Mouse (Mus musculus) layer of hippocampus, adult 8-10 months (tissue): Measurements from ENCODE around the gene Atp6v1a. TPM values are rescaled to one million over a fixed set of nuclear protein-coding genes. Genes with fewer than 3 reads are reported as not detected.
A peak's percentile ranks its signal among the peaks of the same experiment; 100 is the strongest.

ENCODE experiments used
- DNase-seq, 2 experiments: peaks; one replicate each; pipeline ENCODE4 v3.0.0; 2022; ENCODE audit warnings: low spot score in 2 of 2
- total RNA-seq, 4 experiments: library from RNA; stranded (reverse); gene quantifications; 2 replicates each; pipeline ENCODE4 v1.2.4; 2022

Atp6v1a gene
- total RNA-seq, 4 experiments from 2014 or later = 529 to 603 (median 565) TPM

DNA sequence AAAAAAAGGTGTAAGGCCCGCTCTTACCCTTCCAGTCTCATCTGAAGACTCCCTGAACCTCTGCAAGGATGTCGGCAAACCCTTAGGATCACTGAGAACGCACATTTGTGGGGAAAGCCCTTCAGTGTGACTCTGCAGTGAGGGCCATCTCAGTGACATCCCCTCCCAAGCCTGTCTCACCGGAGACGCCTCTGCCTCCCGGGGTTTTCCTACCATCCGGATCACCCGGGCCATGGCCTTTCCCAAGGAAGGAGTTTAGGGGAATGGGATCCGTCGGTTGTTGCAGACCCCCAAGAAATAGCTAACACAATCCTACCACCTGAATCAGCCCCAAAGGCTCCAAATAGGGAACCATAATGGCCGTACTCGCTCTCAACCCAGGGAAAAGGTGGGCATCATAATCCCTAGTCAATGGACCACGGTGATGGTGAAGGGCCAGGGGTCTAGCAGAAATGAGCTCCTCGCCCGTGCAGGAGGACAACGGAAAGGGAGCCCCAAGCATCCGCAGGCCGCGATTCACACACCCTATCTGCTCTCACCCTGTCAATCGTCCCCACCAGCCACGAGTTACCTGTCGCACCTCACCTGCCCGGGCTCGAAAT lies 1.0 kb downstream of the Atp6v1a start:
- DNase-seq = no peak

DNA sequence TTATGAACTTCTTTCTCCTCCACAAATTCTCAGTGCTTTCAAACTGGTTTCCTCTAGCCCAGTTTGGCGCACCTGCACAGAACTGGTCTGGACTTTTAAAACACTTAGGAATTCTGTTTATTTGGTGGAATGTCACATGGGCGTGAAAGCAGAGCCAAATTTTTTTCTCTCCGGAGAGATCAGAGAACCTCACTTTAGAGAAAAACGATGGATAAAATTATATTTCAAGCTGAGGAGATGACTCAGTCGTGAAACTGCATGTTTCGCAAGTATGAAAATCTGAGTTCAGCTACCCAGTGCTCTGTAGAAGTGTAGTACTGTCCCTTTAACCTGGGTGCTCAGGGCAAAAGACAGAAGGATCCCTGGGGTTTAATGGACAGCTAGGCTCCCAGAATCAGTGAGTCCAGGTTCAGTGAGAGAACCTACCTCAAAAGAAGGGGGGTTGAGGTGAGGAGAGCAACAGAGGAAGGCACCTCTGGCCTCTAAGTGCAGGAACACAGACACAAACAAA lies 2.9 kb downstream of the Atp6v1a start:
- no peak for DNase-seq

DNA sequence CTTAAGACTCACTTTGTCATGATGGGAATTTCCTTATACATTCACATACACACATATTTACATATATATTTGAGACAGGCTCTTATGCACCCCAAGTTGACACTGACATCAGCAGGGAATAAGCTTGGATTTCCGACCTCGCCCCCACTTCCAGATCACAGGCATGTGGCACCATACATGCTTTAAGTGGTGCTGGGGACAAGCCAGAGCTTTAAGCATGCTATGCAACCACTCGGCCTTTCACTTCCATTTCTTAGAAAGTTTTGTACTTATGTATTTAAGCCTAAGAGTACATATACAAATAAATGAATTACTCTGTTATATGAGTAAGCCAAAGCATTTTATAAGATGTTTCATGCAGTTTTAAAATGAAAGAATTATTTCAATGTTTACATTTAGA lies 6.3 kb downstream of the Atp6v1a start:
- no peak for DNase-seq

DNA sequence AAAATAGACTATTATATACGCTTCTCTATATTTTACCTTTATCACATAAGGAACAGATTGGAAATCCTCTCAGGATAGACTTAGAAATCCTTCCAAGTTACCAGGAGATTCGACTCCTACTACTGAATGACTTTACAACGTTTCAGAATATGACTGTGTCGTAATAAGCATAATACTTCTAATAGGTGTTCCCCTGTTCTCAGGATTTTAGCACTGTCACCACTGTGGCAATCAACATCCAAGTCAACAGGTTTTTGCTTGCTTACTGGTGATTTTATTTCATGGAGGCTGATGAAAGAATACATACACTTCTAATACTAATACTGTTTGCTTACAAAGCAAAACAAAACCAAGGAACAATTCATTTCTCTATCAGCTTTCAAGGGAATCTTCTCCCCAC lies 7.2 kb downstream of the Atp6v1a start:
- no peak for DNase-seq

- no peak for DNase-seq
Observed at GRCm38 (mm10) chr16:44126437-44126836, 13.1 kb downstream of the Atp6v1a start.

GRCm38 (mm10) chr16:44125436-44125835 lies 14.1 kb downstream of the Atp6v1a start:
- DNase-seq = no peak

GRCm38 (mm10) chr16:44124713-44125112 lies 14.8 kb downstream of the Atp6v1a start:
- DNase-seq = no peak

DNA sequence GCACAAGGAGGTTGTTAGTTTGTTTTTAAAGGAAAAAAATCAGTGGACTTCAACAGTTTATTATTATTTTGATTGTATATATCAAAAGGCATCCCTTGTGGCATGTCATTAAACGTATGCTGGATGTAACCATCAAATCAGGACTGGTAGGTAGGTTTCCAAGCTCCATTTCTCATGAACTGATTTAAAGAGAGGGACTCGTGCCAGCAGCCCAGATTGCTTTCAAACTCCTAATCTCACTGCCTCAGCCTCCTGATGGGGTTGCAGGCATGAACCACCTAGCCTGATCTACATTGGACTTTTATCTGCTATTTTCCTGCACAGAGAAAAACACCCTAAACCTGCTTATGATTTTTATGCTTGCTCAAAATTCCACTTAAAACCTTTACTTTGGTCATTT lies 15.7 kb downstream of the Atp6v1a start:
- DNase-seq = peak in 1 of 2 experiments; percentile 43

DNA sequence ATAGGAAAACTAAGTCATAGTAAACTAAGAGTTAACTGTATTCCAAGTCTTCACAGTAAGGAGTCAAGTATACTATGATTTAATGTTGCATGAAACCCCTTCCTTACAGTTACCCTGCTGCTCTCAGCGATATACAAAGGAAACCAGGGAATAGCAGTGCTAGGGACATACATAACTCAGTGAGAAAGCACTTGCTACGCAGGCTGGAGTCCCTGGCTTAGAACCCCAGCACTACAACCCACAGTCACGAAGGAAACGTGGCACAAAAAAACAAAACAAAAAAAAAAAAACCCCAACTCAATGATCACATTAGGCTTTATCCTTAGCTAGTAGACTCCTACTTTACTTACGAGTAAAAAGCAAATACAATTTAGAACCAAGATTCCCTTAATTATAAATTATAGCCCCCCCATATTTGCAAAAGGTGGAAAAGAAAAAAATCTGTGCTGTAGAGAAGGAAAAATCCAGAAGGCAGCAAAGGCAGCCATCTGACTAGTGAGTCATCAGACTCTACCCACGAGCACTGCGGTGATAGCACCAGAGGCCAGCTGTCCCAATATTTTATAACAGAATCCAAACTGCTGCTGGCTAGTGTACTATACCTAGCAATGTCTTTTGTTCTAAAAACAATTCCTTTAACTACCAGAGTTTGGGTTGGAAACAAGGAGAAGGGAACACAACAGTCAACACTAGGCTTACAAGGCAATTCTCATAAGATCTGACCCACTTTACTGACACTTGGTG lies 16.4 kb downstream of the Atp6v1a start:
- DNase-seq = peak; percentile 71 to 74

DNA sequence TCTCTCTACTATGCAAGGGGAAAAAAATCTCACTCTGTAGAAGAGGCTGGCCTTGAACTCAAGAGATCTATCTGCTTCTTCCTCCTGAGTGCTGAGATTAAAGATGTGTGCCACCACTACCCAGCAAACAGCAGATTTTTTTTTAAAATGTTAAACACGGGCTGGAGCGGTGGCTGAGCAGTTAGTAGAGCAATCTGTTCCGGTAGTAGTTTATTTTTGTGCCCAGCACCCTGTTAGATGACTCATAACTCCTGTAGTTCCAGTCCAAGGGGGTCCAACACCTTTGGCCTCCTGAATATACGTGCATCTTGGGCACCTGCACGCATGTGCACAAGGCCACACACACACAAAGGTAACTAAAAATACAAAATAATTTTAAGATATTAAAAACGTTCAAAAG lies 16.9 kb downstream of the Atp6v1a start:
- DNase-seq = peak in 1 of 2 experiments; percentile 37

- no peak for DNase-seq
Observed at GRCm38 (mm10) chr16:44122122-44122521, 17.4 kb downstream of the Atp6v1a start.

GRCm38 (mm10) chr16:44119753-44120501 lies 19.6 kb downstream of the Atp6v1a start:
- no peak for DNase-seq

DNA sequence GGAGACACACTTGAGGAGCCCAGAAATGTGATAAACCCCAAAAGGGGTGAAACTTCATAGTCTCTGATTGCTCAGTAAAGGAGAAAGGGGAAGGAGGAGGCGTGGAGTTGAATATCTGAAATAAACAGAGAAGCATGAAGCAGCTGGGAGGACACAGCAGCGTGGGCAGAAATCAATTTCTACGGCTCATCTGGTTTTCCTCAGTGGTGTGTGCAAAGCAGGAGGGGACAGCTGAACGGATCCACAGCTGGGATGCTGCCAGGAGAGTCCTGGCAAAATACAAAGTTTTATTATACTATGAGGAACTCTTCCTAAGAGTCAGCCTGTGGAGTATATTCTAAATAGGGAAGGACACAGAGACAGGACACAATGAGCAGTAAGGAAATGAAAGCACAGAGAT lies 30.5 kb downstream of the Atp6v1a start:
- peak; percentile 44 to 63 for DNase-seq

DNA sequence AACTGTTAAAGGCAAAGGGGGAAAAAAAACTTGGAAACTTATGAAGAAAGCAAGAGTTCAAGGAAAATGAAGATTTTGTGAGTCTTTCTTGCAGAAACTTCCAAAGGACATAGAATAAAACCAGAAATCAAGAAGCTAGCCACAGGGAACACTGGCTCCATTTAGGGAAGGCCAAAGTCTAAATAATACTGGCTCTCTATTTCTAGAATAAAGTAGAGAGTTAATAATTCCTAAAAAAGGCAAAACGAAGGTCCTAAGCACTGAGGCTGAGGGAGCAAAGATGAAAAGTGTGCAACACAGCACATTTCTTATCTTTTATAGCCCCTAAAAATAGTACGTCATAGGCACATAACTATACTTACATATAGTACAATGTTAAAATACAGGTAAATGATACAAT lies 34.3 kb downstream of the Atp6v1a start:
- DNase-seq = no peak

DNA sequence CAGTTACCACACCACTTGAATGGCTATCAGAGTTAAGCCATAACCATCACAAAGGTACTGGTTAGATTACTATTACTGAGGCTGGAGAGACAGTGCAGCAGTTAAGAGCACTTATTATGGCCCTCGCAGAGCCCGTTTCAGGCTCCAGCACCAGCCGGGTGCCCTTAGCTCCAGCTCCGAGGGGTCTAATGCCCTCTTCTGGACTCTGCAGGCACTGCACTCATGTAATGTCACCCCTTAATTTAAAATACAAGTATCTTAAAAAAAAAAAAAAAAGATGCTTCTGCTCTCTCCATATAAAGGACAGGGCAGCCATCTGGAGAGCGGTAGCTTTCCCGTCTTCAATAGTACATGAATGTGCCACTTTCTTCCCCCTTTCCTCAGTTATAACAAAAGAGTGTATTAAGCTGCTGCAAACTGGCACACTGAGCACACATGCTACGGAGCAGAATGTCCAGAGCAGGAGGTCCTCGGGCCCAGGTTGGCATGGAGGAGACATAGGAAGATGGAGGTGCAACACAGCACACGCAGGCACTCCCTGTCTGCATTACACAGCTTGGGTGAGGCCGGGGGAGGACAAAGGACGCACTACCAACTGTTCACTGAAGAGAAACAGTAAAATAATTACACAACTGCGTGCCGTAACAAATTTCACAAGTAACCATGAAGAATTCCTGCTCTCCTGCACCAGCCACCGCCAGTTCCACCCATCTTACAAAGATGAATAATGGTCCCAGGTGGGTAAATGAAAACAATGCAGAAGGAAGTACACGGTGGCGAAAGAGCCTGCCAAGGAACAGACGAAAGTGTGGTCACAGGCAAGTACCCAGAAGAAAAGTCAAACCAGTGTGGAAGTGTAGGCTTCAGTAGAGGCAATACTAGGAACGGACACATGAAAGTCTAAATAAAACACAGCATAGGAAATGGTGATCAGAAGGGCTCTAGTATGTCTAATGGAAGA lies 35.4 kb downstream of the Atp6v1a start:
- DNase-seq = no peak

GRCm38 (mm10) chr16:44102925-44103324 lies 36.6 kb downstream of the Atp6v1a start:
- no peak for DNase-seq

GRCm38 (mm10) chr16:44101181-44101710 lies 38.3 kb downstream of the Atp6v1a start:
- DNase-seq = no peak

GRCm38 (mm10) chr16:44099377-44099776 lies 40.1 kb downstream of the Atp6v1a start:
- no peak for DNase-seq

- no peak for DNase-seq
Observed at GRCm38 (mm10) chr16:44087650-44088049, 51.9 kb downstream of the Atp6v1a start.

- peak; percentile 43 to 46 for DNase-seq
Observed at GRCm38 (mm10) chr16:44063025-44063894, 76.2 kb downstream of the Atp6v1a start, which contains the start of gene Gramd1c. Gene Gramd1c, minus strand, starts transcription at chr16:44063345.
